Mouse (Mus musculus): ENCODE results near the gene Esrrg.

Gene Esrrg

DNA sequence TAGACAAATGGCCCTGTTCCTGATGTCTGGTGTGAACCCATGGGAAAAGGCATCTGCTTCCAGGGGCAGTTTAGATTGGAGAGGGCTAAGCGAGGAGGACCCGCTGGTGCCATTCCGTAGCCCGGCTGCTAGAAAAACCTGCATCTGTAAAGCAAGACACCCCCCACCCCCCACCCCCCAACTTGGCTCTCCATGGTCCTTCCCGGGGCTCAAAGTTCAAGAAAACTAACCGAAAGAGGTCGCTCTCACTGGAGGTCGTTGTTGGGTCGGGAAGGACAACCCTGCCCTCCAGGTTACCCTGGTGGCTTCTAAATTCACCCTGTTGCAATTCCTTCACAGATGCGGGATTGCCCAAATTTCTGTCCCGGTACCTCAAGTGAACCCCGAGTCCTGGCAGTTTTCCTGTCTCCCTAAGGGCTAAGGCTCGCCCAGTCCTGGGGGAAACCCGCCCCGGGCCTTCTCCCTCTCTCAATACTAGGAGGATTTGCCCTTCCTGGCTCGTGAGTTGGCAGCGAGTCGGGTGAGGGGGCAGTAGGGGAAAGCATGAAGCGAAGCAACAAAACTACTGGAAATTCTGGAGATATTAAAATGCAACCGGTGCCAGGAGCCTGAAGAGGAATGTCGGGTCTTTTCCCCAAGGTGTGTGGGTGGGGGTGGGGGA lies at the start of gene Esrrg:
TSS of gene Esrrg (plus strand) at position 531 of the 661 bp plus-strand sequence.
- DNase-seq: peak; percentile 55 to 70

DNA sequence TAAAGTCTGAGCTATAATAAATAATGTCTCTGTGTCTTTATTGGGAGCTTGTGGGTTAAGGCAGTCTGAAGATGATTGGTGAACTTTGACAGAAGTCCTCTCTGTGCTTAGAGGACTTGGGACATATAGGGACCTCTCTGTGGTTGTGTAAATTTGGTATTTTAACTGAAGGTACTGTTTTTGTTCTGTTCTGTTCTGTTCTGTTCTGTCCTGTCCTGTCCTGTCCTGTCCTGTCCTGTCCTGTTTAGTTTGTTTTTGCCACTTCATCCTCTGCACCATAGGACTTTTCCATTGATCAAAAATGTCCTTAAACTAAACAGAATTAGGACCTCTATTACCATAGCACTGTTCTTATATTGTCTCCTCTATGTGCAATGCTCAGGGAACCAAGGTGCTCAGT lies 24.6 kb upstream of the Esrrg start:
- DNase-seq: no peak

GRCm38 (mm10) chr1:187586541-187587075 lies 22.0 kb upstream of the Esrrg start:
- DNase-seq: peak; percentile 53 to 91

DNA sequence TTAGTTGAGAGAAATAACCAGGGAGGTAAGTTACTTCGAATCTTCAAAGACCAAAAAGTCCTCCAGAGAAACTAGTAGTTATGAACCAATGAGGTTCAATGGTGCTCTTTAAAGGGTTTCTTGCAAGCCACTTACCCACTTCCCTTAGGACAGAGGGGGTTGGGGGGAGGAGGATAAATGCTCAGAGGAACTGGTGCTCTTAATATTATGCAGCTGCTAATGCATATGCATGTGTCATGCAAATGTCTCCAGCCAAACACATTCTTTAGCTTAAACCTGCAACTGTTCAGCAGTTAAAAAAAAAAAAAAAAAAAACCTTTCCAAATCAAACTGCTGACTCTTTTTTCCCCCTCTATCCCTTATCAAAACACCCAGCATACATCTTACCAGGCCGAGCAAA lies 5.6 kb upstream of the Esrrg start:
- no peak for DNase-seq

- DNase-seq: peak; percentile 36 to 41
Observed at GRCm38 (mm10) chr1:187604063-187604484, 4.5 kb upstream of the Esrrg start.

GRCm38 (mm10) chr1:187604691-187605310 lies 3.8 kb upstream of the Esrrg start:
- no peak for DNase-seq

DNA sequence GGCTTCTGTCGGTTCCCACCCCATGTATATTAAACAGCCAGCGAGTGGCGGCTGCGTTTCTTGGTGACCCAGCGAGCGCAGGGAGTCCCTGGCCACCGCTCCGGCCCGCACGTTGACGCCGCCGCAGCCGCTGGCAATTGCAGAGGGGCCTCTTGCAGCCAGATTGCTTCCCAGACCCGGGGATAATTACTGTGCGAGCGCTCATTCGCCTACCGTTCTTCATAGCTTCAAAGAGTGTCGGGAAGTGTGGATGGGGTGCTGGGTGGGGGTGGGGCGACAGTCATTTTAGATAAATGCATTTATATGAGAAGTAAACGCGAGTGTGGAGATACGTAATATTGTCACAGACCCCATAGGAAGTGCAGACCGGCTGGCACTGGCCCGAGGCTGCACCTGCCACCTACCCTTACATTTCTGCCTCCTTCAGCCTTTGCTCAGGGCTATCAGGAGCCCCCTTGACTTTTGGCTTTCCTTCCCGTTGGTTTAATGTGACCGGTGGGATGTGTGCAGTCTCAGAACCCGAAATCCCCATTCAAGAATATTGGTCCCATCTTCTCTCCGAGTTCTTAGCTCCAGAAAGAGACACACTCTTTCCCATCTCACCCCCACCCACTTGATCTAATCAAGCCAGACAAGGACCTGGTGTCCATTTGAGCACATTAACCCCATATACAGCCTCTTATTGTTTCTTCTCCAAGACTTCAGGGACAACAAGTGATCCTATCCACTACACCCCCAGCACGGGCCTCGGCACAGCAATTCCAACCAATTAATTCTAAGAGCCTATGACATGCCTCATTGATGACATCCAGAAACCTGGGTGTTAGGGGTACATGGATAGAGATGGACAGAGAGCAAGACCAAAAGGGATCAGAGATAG lies 3.0 kb upstream of the Esrrg start:
- no peak for DNase-seq

GRCm38 (mm10) chr1:187606271-187607040 lies 2.1 kb upstream of the Esrrg start:
- DNase-seq: no peak

DNA sequence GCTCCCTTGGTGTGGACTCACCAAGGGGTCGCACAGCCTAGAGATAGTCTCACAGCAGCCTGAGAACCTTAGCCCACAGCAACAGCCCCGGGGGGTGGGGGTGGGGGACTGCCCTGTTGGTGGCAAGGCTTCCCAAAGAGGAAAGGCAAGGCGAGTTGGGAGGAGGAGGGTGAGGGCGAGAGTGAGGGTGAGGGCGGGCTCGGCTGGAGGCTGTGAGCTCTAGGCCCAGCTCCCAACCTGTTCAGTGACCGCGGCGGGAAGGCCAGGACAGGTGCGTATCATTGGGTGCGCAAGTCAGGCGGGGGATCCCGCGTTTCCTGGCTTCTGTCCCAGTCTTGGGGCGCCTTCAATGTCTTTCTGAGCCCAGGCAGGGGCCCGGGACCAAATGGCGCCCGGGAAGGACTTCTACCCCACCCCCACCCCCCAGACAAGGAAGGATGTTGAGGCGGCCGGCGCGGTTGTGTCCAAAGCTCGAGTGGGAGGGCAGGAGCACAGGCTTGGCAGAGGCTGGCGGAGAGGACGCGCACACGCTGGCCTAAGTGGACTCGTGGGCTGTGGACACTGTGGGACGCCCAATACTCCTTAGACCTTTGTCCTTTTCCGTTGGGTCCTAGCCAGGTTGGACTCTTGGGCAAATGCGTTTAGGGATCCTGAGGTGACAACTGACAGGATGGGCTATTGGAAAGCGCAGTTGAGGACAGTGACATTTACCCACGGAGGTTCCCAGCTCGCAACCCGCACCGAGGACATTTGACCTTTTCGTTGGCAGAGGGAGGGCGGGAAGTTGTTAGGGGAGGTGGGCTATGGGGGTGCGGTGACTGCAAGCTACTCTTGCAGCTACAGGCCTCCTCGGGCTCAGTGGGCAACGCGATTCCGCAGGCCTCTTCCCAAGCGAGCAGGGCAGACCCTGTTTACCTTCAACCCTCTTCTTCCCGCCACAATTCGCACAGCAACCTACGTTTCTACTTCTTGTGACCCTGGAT lies 1.2 kb upstream of the Esrrg start:
- DNase-seq: peak; percentile 59 to 73

GRCm38 (mm10) chr1:187609021-187609852 lies 646 bp downstream of the Esrrg start:
- peak; percentile 81 to 88 for DNase-seq

DNA sequence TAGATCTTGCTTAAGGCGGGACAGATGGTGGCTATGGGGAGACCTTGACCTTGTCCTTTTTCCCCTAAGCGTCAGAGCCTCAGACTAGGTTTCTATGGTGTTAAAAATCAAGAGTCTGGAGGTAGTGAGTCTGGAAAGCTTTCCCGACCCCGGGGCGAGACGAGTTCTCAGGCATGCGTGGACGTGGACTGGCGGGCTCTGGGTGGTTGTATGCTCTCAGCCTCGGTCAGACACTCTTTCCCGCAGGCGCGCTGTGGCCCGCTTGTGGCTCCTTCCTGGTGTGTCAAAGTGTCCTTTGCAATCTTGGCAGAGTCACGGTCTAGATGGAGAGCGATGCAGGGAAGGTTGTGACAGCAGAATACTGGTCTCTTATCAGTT lies 1.3 kb downstream of the Esrrg start:
- DNase-seq: peak; percentile 42 to 69

DNA sequence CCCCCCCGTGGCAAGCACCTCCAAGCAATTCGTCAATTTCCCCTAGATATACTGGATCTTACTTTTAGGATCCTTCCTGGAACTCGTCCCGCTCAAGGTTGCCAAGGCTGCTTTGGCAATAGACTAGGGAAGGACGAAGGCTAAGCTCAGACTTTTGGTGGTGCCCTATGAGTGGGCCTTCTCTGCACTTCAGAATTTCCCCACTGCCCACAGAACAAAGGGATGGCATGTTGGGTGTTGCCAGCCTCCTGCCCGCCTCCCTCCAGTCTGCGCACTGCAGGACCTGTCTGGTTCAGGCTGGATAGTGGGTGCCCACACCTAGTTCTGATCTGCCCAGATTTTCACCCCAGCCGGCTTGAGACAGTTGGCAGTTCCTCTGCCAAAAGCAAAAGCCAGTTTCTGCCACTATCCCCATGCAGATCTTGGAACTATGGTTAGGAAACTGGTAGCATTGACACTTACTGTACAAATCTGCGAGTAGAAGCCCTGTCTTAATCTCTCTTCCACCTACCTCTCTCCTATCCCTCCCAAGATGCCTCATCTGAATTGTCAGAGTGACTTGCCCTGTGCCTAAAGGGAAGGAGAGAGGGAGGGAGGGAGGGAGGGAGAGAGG lies 1.9 kb downstream of the Esrrg start:
- peak; percentile 55 to 67 for DNase-seq

DNA sequence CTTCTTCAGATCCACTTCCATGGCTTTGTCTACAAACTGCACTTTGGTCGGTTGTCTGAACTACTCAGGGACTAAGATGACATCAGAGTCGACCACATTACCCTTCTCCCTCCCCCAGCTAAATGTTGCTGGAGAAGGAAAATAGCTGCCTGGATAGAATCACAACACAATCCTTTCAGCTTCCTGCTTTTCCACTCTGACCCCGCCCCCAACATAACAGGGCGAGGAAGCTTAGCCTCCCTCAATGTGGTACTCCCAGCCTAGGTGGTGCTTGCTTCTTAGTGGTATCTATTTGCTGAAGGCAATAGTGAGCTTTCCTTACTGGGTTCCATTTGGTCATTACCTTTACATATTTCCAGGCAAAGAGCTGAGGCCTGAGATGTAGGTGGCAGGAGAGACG lies 3.3 kb downstream of the Esrrg start:
- DNase-seq: peak in 1 of 2 experiments; percentile 54

DNA sequence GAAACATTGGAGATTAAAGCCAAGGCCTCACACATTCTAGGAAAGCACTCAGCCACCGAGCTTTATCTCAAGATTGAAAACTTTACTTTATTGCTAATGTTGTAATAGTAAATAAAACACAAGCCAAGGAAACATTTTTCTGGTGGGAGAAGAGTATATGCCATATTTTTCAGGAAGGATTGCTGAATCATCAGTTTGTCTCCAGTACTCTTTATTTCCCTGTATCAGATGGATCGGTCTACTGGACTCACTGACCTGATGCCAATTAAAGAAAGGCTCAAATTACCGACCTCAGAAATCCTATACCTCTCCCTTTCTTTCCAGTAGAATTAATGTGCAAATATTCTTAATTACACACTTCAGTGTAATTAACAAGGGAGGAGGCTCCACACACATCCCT lies 4.7 kb downstream of the Esrrg start:
- no peak for DNase-seq

- DNase-seq: no peak
Observed at GRCm38 (mm10) chr1:187623981-187624380, 15.4 kb downstream of the Esrrg start.

GRCm38 (mm10) chr1:187630361-187630760 lies 21.8 kb downstream of the Esrrg start:
- no peak for DNase-seq

GRCm38 (mm10) chr1:187631486-187631885 lies 22.9 kb downstream of the Esrrg start:
- DNase-seq: peak; percentile 63 to 70

DNA sequence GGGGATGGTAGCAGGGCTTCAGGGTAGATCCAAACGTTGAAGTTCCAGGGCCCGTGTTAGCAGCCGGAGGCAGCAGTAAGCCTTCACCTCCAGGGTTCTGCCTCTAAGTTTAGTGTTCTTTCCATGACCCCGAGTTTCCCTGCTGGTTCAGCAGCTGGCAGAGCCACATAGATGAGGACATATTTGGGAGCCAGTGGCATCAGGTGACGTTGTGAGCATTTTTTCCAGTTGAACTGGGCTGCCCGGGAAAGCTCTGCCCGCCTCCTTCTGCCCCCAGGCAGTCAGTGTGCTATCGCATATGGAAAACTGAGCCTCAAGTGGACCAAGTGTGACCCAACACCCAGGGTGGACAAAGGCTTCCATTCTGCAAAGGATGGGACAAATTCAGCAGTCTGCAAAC lies 36.7 kb downstream of the Esrrg start:
- peak in 1 of 2 experiments; percentile 21 for DNase-seq

DNA sequence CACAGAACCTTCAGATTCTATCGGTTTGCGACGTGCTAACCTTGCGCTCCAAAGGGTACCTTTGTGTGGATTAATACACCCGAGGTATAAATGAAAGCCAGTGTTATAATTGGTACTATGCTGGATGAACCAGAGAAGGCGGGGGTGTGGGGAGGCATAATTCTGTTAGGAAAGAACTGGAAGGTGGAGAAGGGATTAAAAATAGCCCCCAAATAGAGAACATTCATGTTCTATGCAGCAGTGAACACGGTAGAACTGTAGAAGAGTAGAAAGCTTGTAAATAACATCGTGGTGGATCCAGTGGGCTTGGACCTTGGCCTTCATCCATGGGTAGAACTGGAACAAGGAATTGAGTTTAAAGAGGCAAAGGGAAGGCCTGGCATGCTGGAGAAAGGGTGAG lies 40.0 kb downstream of the Esrrg start:
- DNase-seq: no peak

- peak in 1 of 2 experiments; percentile 25 for DNase-seq
Observed at GRCm38 (mm10) chr1:187649871-187650270, 41.3 kb downstream of the Esrrg start.

Measured in kidney, postnatal 36 days (tissue).